Mouse (Mus musculus) heart, adult 2 months (tissue): Measurements from ENCODE around the gene Tmem171. TPM values are rescaled to one million over a fixed set of nuclear protein-coding genes. Genes with fewer than 3 reads are reported as not detected.
A peak's percentile ranks its signal among the peaks of the same experiment; 100 is the strongest.

Source experiments
- DNase-seq, 2 experiments: peaks; one replicate each; pipeline ENCODE4 v3.0.0; 2021
- H3K27ac ChIP-seq: fragments of 200-600 bp; 2 replicates; pipeline ENCODE4 v1.8.1; 2022
- H3K27me3 ChIP-seq: fragments of 200-500 bp; 2 replicates; pipeline ENCODE4 v1.6.1; 2012; ENCODE audit warnings: mild to moderate bottlenecking, low read length, inconsistent platforms, mixed read lengths; ENCODE audit not compliant: control insufficient read depth, insufficient read depth
- H3K36me3 ChIP-seq: fragments of 200-500 bp; 2 replicates; pipeline ENCODE4 v1.6.1; 2012; ENCODE audit warnings: low read length, inconsistent platforms; ENCODE audit not compliant: control insufficient read depth, insufficient read depth
- H3K4me1 ChIP-seq: fragments of 200-500 bp; 2 replicates; pipeline ENCODE4 v1.6.1; 2011; ENCODE audit warnings: low read length; ENCODE audit not compliant: control insufficient read depth, insufficient read depth
- H3K4me3 ChIP-seq: fragments of 200-600 bp; 2 replicates; pipeline ENCODE4 v1.8.1; 2022
- H3K79me2 ChIP-seq: fragments of 200-500 bp; replicated peaks from 2 replicates; pipeline ENCODE4 v1.6.1; 2012; ENCODE audit warnings: mild to moderate bottlenecking, inconsistent platforms, low read length, moderate library complexity, mixed read lengths; ENCODE audit not compliant: control insufficient read depth, insufficient read depth
- H3K9ac ChIP-seq: fragments of 200-500 bp; 2 replicates; pipeline ENCODE4 v1.6.1; 2012; ENCODE audit warnings: low read depth, mild to moderate bottlenecking, control low read depth, inconsistent platforms, low read length, mixed read lengths
- CTCF ChIP-seq: fragments of 200-600 bp; IDR thresholded peaks from 2 replicates; pipeline ENCODE4 v1.8.1; 2022; ENCODE audit warnings: antibody characterized with exemption, mild to moderate bottlenecking, moderate library complexity
- EP300 ChIP-seq: fragments of 200-500 bp; IDR thresholded peaks from 2 replicates; pipeline ENCODE4 v1.6.1; 2011; ENCODE audit warnings: low read depth, low read length, control low read depth; ENCODE audit not compliant: insufficient read depth
- POLR2A ChIP-seq: fragments of 200-500 bp; IDR thresholded peaks from 2 replicates; pipeline ENCODE4 v1.6.1; 2011; ENCODE audit warnings: mild to moderate bottlenecking, low read depth, low read length, control low read depth; ENCODE audit not compliant: insufficient read depth
- WGBS: fragments of 180-500 bp; shearing (Covaris S2); methylation state at CpG from one replicate; pipeline ENCODE4 v1.1.7; 2018; 5-methylcytosine and 5-hydroxymethylcytosine counted together
- intact Hi-C: fragments of 180-260 bp; cut with DNase I; formaldehyde crosslinking; loops from one replicate; pipeline ENCODE4 v1.15.1; 2025
- long read RNA-seq: library from polyadenylated mRNA; stranded (forward); transcript quantifications from one replicate; pipeline ENCODE4 v2.0.0, GENCODE M21; 2021
- polyA plus RNA-seq: library from polyadenylated mRNA; depleted of rRNA; stranded (reverse); fragments of >200 nt; gene quantifications from 2 replicates; pipeline ENCODE4 v1.2.3, GENCODE M21; 2012; rRNA removed
- total RNA-seq, 2 experiments: library from RNA; stranded (reverse); gene quantifications; 2 replicates each; pipeline ENCODE4 v1.2.3; 2021

The Tmem171 gene
- total RNA-seq (1 to 10 TPM; 4.6 to 8.1 TPM), polyA plus RNA-seq (9.1 and 11.1 TPM in 2 replicates)
- long read RNA-seq, partial matches to known transcripts = 2 of 12 reads
- long read RNA-seq, other reads (novel, unspliced or antisense) = 6 of 12 reads

- Histone ChIP-seq H3K9ac (peak within 1 kb of the TSS; percentile 80), H3K36me3 (no peaks in the 10 kb centered on the region), H3K4me3 (peak within 1 kb of the TSS; percentile 39), H3K4me1 (no peaks in the 10 kb centered on the region), H3K27ac (peak within 1 kb of the TSS; percentile 79), H3K27me3 (peaks cover 3% of the 10 kb centered on the region; the same call in 1 of the 2 replicates), H3K79me2 (no peaks in the 10 kb centered on the region)
- peak; percentile 46 to 49 for DNase-seq
- WGBS = 6% methylated on average over 44 of the region's 44 CpGs
- intact Hi-C loops = no loop called here
- TF ChIP-seq POLR2A (no peak), EP300 (no peak), CTCF (no peak)
Measured at GRCm38 (mm10) chr13:98694773-98695314, at the start of gene Tmem171. Gene Tmem171 (minus strand): TSS chr13:98694834.

- H3K27me3 ChIP-seq = no peaks in the 10 kb centered on the region
- H3K36me3 ChIP-seq = peaks cover 14% of the 10 kb centered on the region
- no peak for DNase-seq
- H3K4me1 ChIP-seq = no peaks in the 10 kb centered on the region
- H3K79me2 ChIP-seq = no peaks in the 10 kb centered on the region
- intact Hi-C loops = no loop called here
- no peak overlapping the region for H3K27ac ChIP-seq
- H3K4me3 ChIP-seq = no peak overlapping the region
- TF ChIP-seq EP300 = no peak
- no peak for TF ChIP-seq POLR2A
- no peak for TF ChIP-seq CTCF
- H3K9ac ChIP-seq = no peak overlapping the region
Measured at GRCm38 (mm10) chr13:98743829-98744228, 49.2 kb upstream of the Tmem171 start.

- no peak for DNase-seq
- Histone ChIP-seq H3K79me2 (no peaks in the 10 kb centered on the region), H3K27ac (no peak overlapping the region), H3K4me1 (no peaks in the 10 kb centered on the region), H3K36me3 (peaks cover 14% of the 10 kb centered on the region), H3K4me3 (no peak overlapping the region), H3K9ac (no peak overlapping the region), H3K27me3 (no peaks in the 10 kb centered on the region)
- TF ChIP-seq CTCF (no peak), POLR2A (no peak), EP300 (no peak)
- WGBS = 67% methylated on average over 6 of the region's 6 CpGs
- intact Hi-C loops = no loop called here
Measured at GRCm38 (mm10) chr13:98743214-98743613, 48.6 kb upstream of the Tmem171 start.

- 81% methylated on average over 2 of the region's 2 CpGs for WGBS
- Histone ChIP-seq H3K79me2 (no peaks in the 10 kb centered on the region), H3K27ac (no peak overlapping the region), H3K36me3 (peaks cover 7% of the 10 kb centered on the region), H3K4me1 (no peaks in the 10 kb centered on the region), H3K9ac (no peak overlapping the region), H3K27me3 (no peaks in the 10 kb centered on the region), H3K4me3 (no peak overlapping the region)
- TF ChIP-seq CTCF (no peak), EP300 (no peak), POLR2A (no peak)
- no peak for DNase-seq
- intact Hi-C loops = no loop called here
Measured at GRCm38 (mm10) chr13:98738213-98738612, 43.6 kb upstream of the Tmem171 start.

DNA sequence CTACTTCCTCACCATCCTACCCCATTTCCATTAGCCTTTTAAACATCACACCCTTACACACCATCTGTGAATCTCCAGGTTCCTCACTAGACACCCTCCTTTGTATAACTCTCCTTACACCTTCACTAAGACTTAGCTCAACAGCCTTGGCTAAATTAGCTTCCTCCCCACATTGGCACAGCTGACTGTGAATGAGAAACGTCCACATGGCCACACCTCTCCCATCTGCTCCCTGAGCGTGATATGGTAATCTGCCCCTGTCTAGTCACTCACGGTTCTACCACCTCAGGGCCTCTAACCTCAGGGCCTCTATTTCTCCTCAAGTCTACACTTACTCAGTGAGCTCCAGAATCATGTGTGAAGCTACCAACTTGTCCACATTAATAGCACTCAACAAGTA is 38.7 kb upstream of the Tmem171 start:
- WGBS = 45% methylated on average over 3 of the region's 3 CpGs
- H3K79me2 ChIP-seq = no peaks in the 10 kb centered on the region
- no peak for TF ChIP-seq EP300
- TF ChIP-seq CTCF = no peak
- no peak for TF ChIP-seq POLR2A
- no peak overlapping the region for H3K9ac ChIP-seq
- no peaks in the 10 kb centered on the region; the same call in none of the 2 replicates for H3K36me3 ChIP-seq
- no peak for DNase-seq
- no peaks in the 10 kb centered on the region for H3K27me3 ChIP-seq
- intact Hi-C loops = no loop called here
- no peak overlapping the region for H3K27ac ChIP-seq
- no peaks in the 10 kb centered on the region for H3K4me1 ChIP-seq
- no peak overlapping the region for H3K4me3 ChIP-seq

DNA sequence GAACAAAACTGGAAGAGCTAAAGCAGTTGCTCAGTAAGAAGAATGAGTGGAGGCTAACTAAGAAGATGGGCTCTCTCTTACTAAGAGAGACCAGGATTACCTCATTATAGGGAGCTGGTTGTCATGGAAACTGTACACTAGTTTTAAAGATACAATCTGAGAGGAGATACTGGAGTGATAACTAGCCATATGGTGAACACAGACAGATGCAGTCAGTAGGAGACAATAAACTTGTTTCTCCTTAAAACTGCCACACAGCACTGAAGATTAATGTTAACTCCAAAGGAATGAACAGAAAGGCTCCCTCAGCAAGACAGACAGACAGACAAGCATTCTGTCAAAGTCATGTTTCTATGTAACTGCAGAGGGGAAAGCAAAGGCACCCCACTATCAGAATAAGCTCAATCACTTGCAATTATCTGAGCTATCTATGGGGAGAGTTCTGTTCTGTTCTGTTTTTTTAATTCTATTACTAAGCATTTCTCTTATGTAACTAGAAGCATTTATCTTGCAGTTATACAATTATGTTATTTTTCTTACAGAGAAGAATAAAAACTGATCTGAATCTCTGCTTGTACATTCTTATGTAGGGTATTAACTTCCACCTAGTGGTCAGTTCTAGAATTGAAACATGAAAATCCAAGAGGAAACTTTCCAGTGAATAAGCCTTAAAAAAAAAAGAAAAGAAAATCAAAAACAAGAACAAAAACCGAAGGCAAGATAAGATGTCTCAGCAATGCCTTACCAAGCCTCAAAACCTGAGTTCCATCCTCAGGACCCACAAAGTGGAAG is 34.8 kb upstream of the Tmem171 start:
- H3K4me3 ChIP-seq = no peak overlapping the region
- H3K27ac ChIP-seq = no peak overlapping the region
- WGBS = 30% methylated on average over 1 of the region's 1 CpGs
- no peak for DNase-seq
- TF ChIP-seq CTCF (peak; percentile 68), EP300 (no peak), POLR2A (no peak)
- H3K79me2 ChIP-seq = no peaks in the 10 kb centered on the region
- H3K27me3 ChIP-seq = no peaks in the 10 kb centered on the region
- H3K4me1 ChIP-seq = no peaks in the 10 kb centered on the region
- H3K36me3 ChIP-seq = peaks cover 2% of the 10 kb centered on the region
- H3K9ac ChIP-seq = no peak overlapping the region
- intact Hi-C loops = loop anchor here (5.0 kb wide), 1 partner anchor 132 kb away; no protein-coding TSS in a partner anchor
